Comparison of ENCODE assay signal across 7 mouse cellular contexts in the genomic region with DNA sequence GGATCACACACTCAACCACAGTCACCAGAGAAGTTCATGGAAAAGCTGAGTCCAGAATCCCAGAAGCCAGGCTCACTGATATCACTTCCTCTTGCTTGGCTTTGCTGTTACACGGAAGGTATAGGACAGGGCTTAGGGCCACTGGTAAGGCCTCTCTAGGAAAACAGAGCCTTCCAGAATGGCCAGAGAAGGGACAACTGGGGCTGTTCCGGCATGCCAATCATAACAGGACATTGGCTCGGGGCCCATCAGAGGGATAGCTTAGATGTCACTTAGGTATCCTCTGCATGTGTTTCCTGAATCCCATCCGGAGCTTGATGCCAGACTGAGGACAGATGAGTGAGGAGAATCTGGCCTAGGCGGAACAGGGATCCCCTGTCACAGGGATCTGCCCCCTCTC.
A peak's percentile ranks its signal among the peaks of the same experiment; 100 is the strongest.
DNase-seq lines count a peak whose midpoint lies in the region; ATAC-seq and TF ChIP-seq lines count a peak whose summit lies in the region.

No protein-coding gene starts in this region.

- H3K4me2 ChIP-seq in heart, embryonic 13.5 days: peak overlapping the region; percentile 65
- H3K4me2 ChIP-seq in kidney, postnatal 0 days (ENCODE audit: low read length): peak overlapping the region; percentile 13; the same call in 1 of the 2 replicates

- ATAC-seq in heart, embryonic 13.5 days (ENCODE audit: extremely low read depth, insufficient number of reproducible peaks, low FRiP score, low TSS enrichment): no peak
- 0 out of 2 replicates have a peak, but pooled peaks have one; percentile 2 for ATAC-seq in kidney, postnatal 0 days (replicated peaks; ENCODE audit: low FRiP score, low read depth)

- no peaks in the 10 kb centered on the region for H3K9me3 ChIP-seq in forebrain, embryonic 10.5 days
- H3K9me3 ChIP-seq in heart, embryonic 13.5 days: no peaks in the 10 kb centered on the region
- H3K9me3 ChIP-seq in kidney, postnatal 0 days (replicated peaks; ENCODE audit: low read length): no peaks in the 10 kb centered on the region

- no peaks in the 10 kb centered on the region for H3K36me3 ChIP-seq in forebrain, embryonic 10.5 days (replicated peaks)
- no peaks in the 10 kb centered on the region for H3K36me3 ChIP-seq in heart, embryonic 13.5 days
- no peaks in the 10 kb centered on the region for H3K36me3 ChIP-seq in kidney, postnatal 0 days (ENCODE audit: insufficient read depth, low read length)

- 69% methylated on average over 5 of the region's 5 CpGs for WGBS in forebrain, embryonic 10.5 days
- WGBS in heart, embryonic 13.5 days: 31% methylated on average over 5 of the region's 5 CpGs
- 57% methylated on average over 5 of the region's 5 CpGs for WGBS in kidney, postnatal 0 days

- peak overlapping the region; percentile 68 for H3K9ac ChIP-seq in heart, embryonic 13.5 days
- H3K9ac ChIP-seq in kidney, postnatal 0 days (ENCODE audit: low read depth, low read length): 0 out of 2 replicates have a peak overlapping the region, but pooled peaks have one; percentile 14

- H3K27me3 ChIP-seq in forebrain, embryonic 10.5 days (ENCODE audit: poor library complexity, severe bottlenecking): peaks cover 100% of the 10 kb centered on the region
- peaks cover 22% of the 10 kb centered on the region for H3K27me3 ChIP-seq in heart, embryonic 13.5 days (replicated peaks)
- no peaks in the 10 kb centered on the region for H3K27me3 ChIP-seq in kidney, postnatal 0 days (ENCODE audit: insufficient read depth, low read length)

- DNase-seq in forebrain, embryonic 10.5 days (ENCODE audit: extremely low spot score, low spot score): no peak
- DNase-seq in kidney, postnatal 0 days (ENCODE audit: low spot score): peak; percentile 16
- peak; percentile 84 for DNase-seq in lung, postnatal 36 days
- no peak for DNase-seq in left cerebral cortex, postnatal 4 days
- DNase-seq in ovary, postnatal 10 days (ENCODE audit: low spot score): no peak
- no peak for DNase-seq in left cerebral cortex, postnatal 14 days (ENCODE audit: low spot score in 2 of 2)

- no peak for TF ChIP-seq CTCF in kidney, postnatal 0 days (IDR thresholded peaks at IDR 0.05; ENCODE audit: low read depth)

- peak overlapping the region; percentile 38 for H3K4me3 ChIP-seq in forebrain, embryonic 10.5 days
- no peak overlapping the region for H3K4me3 ChIP-seq in heart, embryonic 13.5 days
- no peak overlapping the region for H3K4me3 ChIP-seq in kidney, postnatal 0 days (replicated peaks; ENCODE audit: low read depth, low read length)

- intact Hi-C loops in left cerebral cortex, postnatal 4 days (cut with DNase I): no loop called here
- intact Hi-C loops in left cerebral cortex, postnatal 14 days (cut with DNase I): loop anchor here (5.0 kb wide), 1 partner anchor 62 kb away; a partner anchor contains a TSS

- H3K27ac ChIP-seq in forebrain, embryonic 10.5 days: peak overlapping the region; percentile 91
- H3K27ac ChIP-seq in heart, embryonic 13.5 days (replicated peaks): peak overlapping the region; percentile 98
- peak overlapping the region; percentile 87 for H3K27ac ChIP-seq in kidney, postnatal 0 days

- H3K4me1 ChIP-seq in forebrain, embryonic 10.5 days: peaks cover 76% of the 10 kb centered on the region
- peaks cover 68% of the 10 kb centered on the region for H3K4me1 ChIP-seq in heart, embryonic 13.5 days
- H3K4me1 ChIP-seq in kidney, postnatal 0 days (replicated peaks; ENCODE audit: insufficient read depth, low read length): peaks cover 3% of the 10 kb centered on the region; the same call in 1 of the 2 replicates

Comparison
In these comparisons a context has a peak if more than half of its experiments do, and no peak if none do; other contexts are left out.
1. DNase-seq: peak in kidney, postnatal 0 days (single experiment) and lung, postnatal 36 days (single experiment); none in forebrain, embryonic 10.5 days (single experiment), left cerebral cortex, postnatal 4 days (single experiment), ovary, postnatal 10 days (single experiment) and left cerebral cortex, postnatal 14 days (0 of 2).
2. Peak in every context shown above with its lines, with median percentiles within 50 percentile points of each other: H3K27ac ChIP-seq.